Mouse (Mus musculus) E14TG2a.4 (cell line): ENCODE measurements around the gene Ubxn2a.
A peak's percentile ranks its signal among the peaks of the same experiment; 100 is the strongest.

Experiments
- CTCF ChIP-seq: conservative IDR thresholded peaks from 2 replicates; pipeline ENCODE4 v1.5.1; 2014; ENCODE audit warnings: low read length
- NANOG ChIP-seq: IDR thresholded peaks from 2 replicates; pipeline ENCODE4 v1.6.1; 2014; ENCODE audit warnings: borderline replicate concordance, low read length, mixed read lengths
- POU5F1 ChIP-seq: IDR thresholded peaks from 2 replicates; pipeline ENCODE4 v1.6.1; 2014; ENCODE audit warnings: low read length, borderline replicate concordance

DNA sequence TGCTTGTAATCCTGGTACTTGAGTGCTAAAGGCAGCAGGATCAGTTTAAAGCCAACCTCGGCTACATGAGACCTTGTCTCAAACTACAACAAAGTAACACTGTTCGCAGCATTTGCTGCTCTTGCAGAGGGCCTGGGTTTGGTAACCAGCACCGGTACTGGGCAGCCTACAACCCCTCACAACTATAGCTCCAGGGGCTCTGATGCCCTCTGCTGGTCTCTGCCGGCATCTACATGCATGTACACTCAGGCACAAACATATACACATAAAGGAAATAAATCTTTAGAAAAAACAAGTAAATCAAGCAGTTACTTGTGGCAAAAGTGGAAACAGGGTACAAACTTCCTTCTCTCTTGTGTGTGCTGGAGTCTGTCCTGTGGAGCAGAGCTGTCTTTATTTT, 44.8 kb downstream of the Ubxn2a start:
- peak; percentile 94 for TF ChIP-seq CTCF
- no peak for TF ChIP-seq POU5F1
- no peak for TF ChIP-seq NANOG
